Mouse (Mus musculus) hindbrain, embryonic 10.5 days (tissue): ENCODE data around the gene Rnf150. TPM values are rescaled to one million over a fixed set of nuclear protein-coding genes. Genes with fewer than 3 reads are reported as not detected.

Experiments used
- DNase-seq: peaks from one replicate; pipeline ENCODE4 v3.0.0-alpha.2; 2017; ENCODE audit warnings: low spot score
- H3K27ac ChIP-seq: fragments of 300-500 bp; sonication (generic); 2 replicates; pipeline ENCODE4 v1.5.1; 2016; ENCODE audit warnings: mild to moderate bottlenecking, moderate library complexity
- H3K27me3 ChIP-seq: fragments of 300-500 bp; sonication (generic); 2 replicates; pipeline ENCODE4 v1.6.1; 2016; ENCODE audit warnings: mild to moderate bottlenecking; ENCODE audit not compliant: poor library complexity, insufficient read depth, severe bottlenecking
- H3K36me3 ChIP-seq: fragments of 300-500 bp; sonication (generic); 2 replicates; pipeline ENCODE4 v1.6.1; 2016; ENCODE audit warnings: mild to moderate bottlenecking, moderate library complexity
- H3K4me1 ChIP-seq: fragments of 300-500 bp; sonication (generic); replicated peaks from 2 replicates; pipeline ENCODE4 v1.6.1; 2016; ENCODE audit warnings: mild to moderate bottlenecking
- H3K4me3 ChIP-seq: fragments of 300-500 bp; sonication (generic); 2 replicates; pipeline ENCODE4 v1.5.1; 2016; ENCODE audit warnings: mild to moderate bottlenecking, moderate library complexity
- H3K9me3 ChIP-seq: fragments of 300-500 bp; sonication (generic); 2 replicates; pipeline ENCODE4 v1.6.1; 2016; ENCODE audit warnings: mild to moderate bottlenecking, moderate library complexity
- WGBS: fragments of 180-500 bp; shearing (Covaris S2); methylation state at CpG from one replicate; pipeline ENCODE4 v1.1.7; 2016; 5-methylcytosine and 5-hydroxymethylcytosine counted together
- polyA plus RNA-seq: library from polyadenylated mRNA; unstranded; fragments of >200 nt; fragmentation: Nextera tagmentation; extraction: Ambion mirVana; gene quantifications from 2 replicates; pipeline ENCODE4 v1.2.1, GENCODE M21; 2016

Gene Rnf150
- polyA plus RNA-seq, 1 experiment from 2014 or later: 1.2 TPM

GRCm38 (mm10) chr8:83011286-83011685, 148.1 kb downstream of the Rnf150 start:
- H3K4me3 ChIP-seq: no peak overlapping the region
- H3K36me3 ChIP-seq: no peaks in the 10 kb centered on the region
- no peak overlapping the region for H3K27ac ChIP-seq
- peaks cover 5% of the 10 kb centered on the region; the same call in 1 of the 2 replicates for H3K4me1 ChIP-seq
- no peak for DNase-seq
- H3K9me3 ChIP-seq: no peaks in the 10 kb centered on the region
- H3K27me3 ChIP-seq: no peaks in the 10 kb centered on the region
- 75% methylated on average over 2 of the region's 2 CpGs for WGBS

- H3K27ac ChIP-seq: no peak overlapping the region
- no peak for DNase-seq
- no peaks in the 10 kb centered on the region for H3K36me3 ChIP-seq
- H3K9me3 ChIP-seq: no peaks in the 10 kb centered on the region
- H3K4me1 ChIP-seq: peaks cover 5% of the 10 kb centered on the region; the same call in 1 of the 2 replicates
- H3K27me3 ChIP-seq: no peaks in the 10 kb centered on the region
- WGBS: 53% methylated on average over 5 of the region's 5 CpGs
- H3K4me3 ChIP-seq: no peak overlapping the region
Measured at GRCm38 (mm10) chr8:83011758-83012157, 148.6 kb downstream of the Rnf150 start.

GRCm38 (mm10) chr8:83028211-83028610, 165.1 kb downstream of the Rnf150 start:
- Histone ChIP-seq H3K27me3 (no peaks in the 10 kb centered on the region), H3K27ac (no peak overlapping the region), H3K36me3 (no peaks in the 10 kb centered on the region), H3K9me3 (no peaks in the 10 kb centered on the region), H3K4me1 (no peaks in the 10 kb centered on the region), H3K4me3 (no peak overlapping the region)
- no peak for DNase-seq
- 87% methylated on average over 2 of the region's 2 CpGs for WGBS

- H3K27me3 ChIP-seq: no peaks in the 10 kb centered on the region
- peaks cover 5% of the 10 kb centered on the region; the same call in 1 of the 2 replicates for H3K4me1 ChIP-seq
- H3K27ac ChIP-seq: no peak overlapping the region
- 69% methylated on average over 7 of the region's 7 CpGs for WGBS
- no peak overlapping the region for H3K4me3 ChIP-seq
- no peaks in the 10 kb centered on the region for H3K9me3 ChIP-seq
- no peak for DNase-seq
- 0 out of 2 replicates have a peak, but pooled peaks cover 5% of the 10 kb centered on the region for H3K36me3 ChIP-seq
Measured at GRCm38 (mm10) chr8:83032800-83033199, 169.6 kb downstream of the Rnf150 start.

- no peak overlapping the region for H3K4me3 ChIP-seq
- DNase-seq: no peak
- 97% methylated on average over 5 of the region's 5 CpGs for WGBS
- no peaks in the 10 kb centered on the region for H3K27me3 ChIP-seq
- H3K9me3 ChIP-seq: no peaks in the 10 kb centered on the region
- no peak overlapping the region for H3K27ac ChIP-seq
- 0 out of 2 replicates have a peak, but pooled peaks cover 5% of the 10 kb centered on the region for H3K36me3 ChIP-seq
- peaks cover 5% of the 10 kb centered on the region; the same call in 1 of the 2 replicates for H3K4me1 ChIP-seq
Measured at GRCm38 (mm10) chr8:83035141-83035540, 172.0 kb downstream of the Rnf150 start.

GRCm38 (mm10) chr8:83036521-83037166, 173.5 kb downstream of the Rnf150 start:
- WGBS: 83% methylated on average over 3 of the region's 3 CpGs
- Histone ChIP-seq H3K36me3 (0 out of 2 replicates have a peak, but pooled peaks cover 5% of the 10 kb centered on the region), H3K27ac (no peak overlapping the region), H3K4me3 (no peak overlapping the region), H3K27me3 (no peaks in the 10 kb centered on the region), H3K4me1 (peaks cover 5% of the 10 kb centered on the region; the same call in 1 of the 2 replicates), H3K9me3 (no peaks in the 10 kb centered on the region)
- no peak for DNase-seq

GRCm38 (mm10) chr8:83037321-83037720, 174.2 kb downstream of the Rnf150 start:
- peaks cover 5% of the 10 kb centered on the region; the same call in 1 of the 2 replicates for H3K4me1 ChIP-seq
- H3K4me3 ChIP-seq: no peak overlapping the region
- whole genome bisulfite sequencing: 88% methylated on average over 1 of the region's 1 CpGs
- 0 out of 2 replicates have a peak, but pooled peaks cover 5% of the 10 kb centered on the region for H3K36me3 ChIP-seq
- H3K9me3 ChIP-seq: no peaks in the 10 kb centered on the region
- H3K27me3 ChIP-seq: no peaks in the 10 kb centered on the region
- no peak overlapping the region for H3K27ac ChIP-seq
- DNase-seq: no peak

- DNase-seq: no peak
- Histone ChIP-seq H3K9me3 (no peaks in the 10 kb centered on the region), H3K36me3 (0 out of 2 replicates have a peak, but pooled peaks cover 5% of the 10 kb centered on the region), H3K27me3 (no peaks in the 10 kb centered on the region), H3K4me3 (no peak overlapping the region), H3K27ac (no peak overlapping the region), H3K4me1 (peaks cover 5% of the 10 kb centered on the region; the same call in 1 of the 2 replicates)
- WGBS: 92% methylated on average over 10 of the region's 10 CpGs
Measured at GRCm38 (mm10) chr8:83038575-83038974, 175.4 kb downstream of the Rnf150 start.

- peaks cover 14% of the 10 kb centered on the region for H3K4me1 ChIP-seq
- 84% methylated on average over 4 of the region's 4 CpGs for WGBS
- 0 out of 2 replicates have a peak, but pooled peaks cover under 1% of the 10 kb centered on the region for H3K36me3 ChIP-seq
- no peak for DNase-seq
- H3K9me3 ChIP-seq: no peaks in the 10 kb centered on the region
- H3K27ac ChIP-seq: no peak overlapping the region
- no peak overlapping the region for H3K4me3 ChIP-seq
- no peaks in the 10 kb centered on the region for H3K27me3 ChIP-seq
Measured at GRCm38 (mm10) chr8:83041440-83041839, 178.3 kb downstream of the Rnf150 start.

- Histone ChIP-seq H3K36me3 (no peaks in the 10 kb centered on the region), H3K9me3 (no peaks in the 10 kb centered on the region), H3K4me1 (peaks cover 21% of the 10 kb centered on the region), H3K27ac (no peak overlapping the region), H3K27me3 (no peaks in the 10 kb centered on the region), H3K4me3 (no peak overlapping the region)
- DNase-seq: no peak
- 91% methylated on average over 9 of the region's 9 CpGs for WGBS
Measured at GRCm38 (mm10) chr8:83046912-83047311, 183.8 kb downstream of the Rnf150 start.

GRCm38 (mm10) chr8:83048527-83048926, 185.4 kb downstream of the Rnf150 start:
- peaks cover 22% of the 10 kb centered on the region for H3K4me1 ChIP-seq
- no peaks in the 10 kb centered on the region for H3K9me3 ChIP-seq
- no peak overlapping the region; the same call in 1 of the 2 replicates for H3K27ac ChIP-seq
- WGBS: 65% methylated on average over 6 of the region's 6 CpGs
- H3K36me3 ChIP-seq: no peaks in the 10 kb centered on the region
- no peaks in the 10 kb centered on the region for H3K27me3 ChIP-seq
- no peak overlapping the region for H3K4me3 ChIP-seq
- DNase-seq: no peak

- Histone ChIP-seq H3K4me1 (peaks cover 25% of the 10 kb centered on the region), H3K9me3 (no peaks in the 10 kb centered on the region), H3K36me3 (no peaks in the 10 kb centered on the region), H3K27ac (peak overlapping the region; percentile 64), H3K4me3 (no peak overlapping the region), H3K27me3 (no peaks in the 10 kb centered on the region)
- peak; percentile 38 for DNase-seq
- 59% methylated on average over 7 of the region's 7 CpGs for WGBS
Measured at GRCm38 (mm10) chr8:83049171-83049601, 186.0 kb downstream of the Rnf150 start.

- H3K27ac ChIP-seq: peak overlapping the region; percentile 64
- WGBS: 73% methylated on average over 1 of the region's 1 CpGs
- no peaks in the 10 kb centered on the region for H3K36me3 ChIP-seq
- no peaks in the 10 kb centered on the region for H3K27me3 ChIP-seq
- H3K4me1 ChIP-seq: peaks cover 25% of the 10 kb centered on the region
- DNase-seq: no peak
- H3K9me3 ChIP-seq: no peaks in the 10 kb centered on the region
- no peak overlapping the region for H3K4me3 ChIP-seq
Measured at GRCm38 (mm10) chr8:83049616-83050015, 186.5 kb downstream of the Rnf150 start.
